Mouse (Mus musculus): ENCODE data around the gene Mroh7. TPM values are rescaled to one million over a fixed set of nuclear protein-coding genes. Genes with fewer than 3 reads are reported as not detected.

Gene Mroh7
- polyA plus RNA-seq, 1 experiment from 2014 or later: not detected

GRCm38 (mm10) chr4:106634086-106634479, 96.6 kb downstream of the Mroh7 start:
- no peaks in the 10 kb centered on the region for H3K36me3 ChIP-seq (ENCODE audit: control insufficient read depth, insufficient read depth, low read length)
- no peak overlapping the region for H3K4me3 ChIP-seq (ENCODE audit: low read depth, low read length)
- no peak for DNase-seq (ENCODE audit: low spot score)
- no peak overlapping the region for H3K9ac ChIP-seq (ENCODE audit: low read length)
- H3K27ac ChIP-seq (ENCODE audit: low read depth, low read length): no peak overlapping the region
- WGBS: 65% methylated on average over 9 of the region's 9 CpGs
- H3K4me2 ChIP-seq (ENCODE audit: low read depth, low read length, severe bottlenecking): no peak overlapping the region
- ATAC-seq (replicated peaks; ENCODE audit: low FRiP score): no peak
- H3K9me3 ChIP-seq (ENCODE audit: control insufficient read depth, low read length): no peaks in the 10 kb centered on the region
- H3K4me1 ChIP-seq (replicated peaks; ENCODE audit: control insufficient read depth, insufficient read depth, low read length): no peaks in the 10 kb centered on the region
- H3K27me3 ChIP-seq (ENCODE audit: control insufficient read depth, insufficient read depth, low read length): no peaks in the 10 kb centered on the region

- Histone ChIP-seq H3K36me3 (ENCODE audit: control insufficient read depth, insufficient read depth, low read length) (no peaks in the 10 kb centered on the region), H3K27ac (ENCODE audit: low read depth, low read length) (no peak overlapping the region), H3K4me3 (ENCODE audit: low read depth, low read length) (no peak overlapping the region), H3K4me1 (replicated peaks; ENCODE audit: control insufficient read depth, insufficient read depth, low read length) (no peaks in the 10 kb centered on the region), H3K9me3 (ENCODE audit: control insufficient read depth, low read length) (no peaks in the 10 kb centered on the region), H3K9ac (ENCODE audit: low read length) (no peak overlapping the region), H3K4me2 (ENCODE audit: low read depth, low read length, severe bottlenecking) (no peak overlapping the region), H3K27me3 (ENCODE audit: control insufficient read depth, insufficient read depth, low read length) (no peaks in the 10 kb centered on the region)
- no peak for ATAC-seq (replicated peaks; ENCODE audit: low FRiP score)
- no peak for DNase-seq (ENCODE audit: low spot score)
- WGBS: 48% methylated on average over 8 of the region's 8 CpGs
These were observed 97.2 kb downstream of the Mroh7 start for GRCm38 (mm10) chr4:106633281-106634085.

- Histone ChIP-seq H3K9me3 (ENCODE audit: control insufficient read depth, low read length) (no peaks in the 10 kb centered on the region), H3K4me2 (ENCODE audit: low read depth, low read length, severe bottlenecking) (no peak overlapping the region), H3K27ac (ENCODE audit: low read depth, low read length) (no peak overlapping the region), H3K27me3 (ENCODE audit: control insufficient read depth, insufficient read depth, low read length) (no peaks in the 10 kb centered on the region), H3K4me1 (replicated peaks; ENCODE audit: control insufficient read depth, insufficient read depth, low read length) (no peaks in the 10 kb centered on the region), H3K4me3 (ENCODE audit: low read depth, low read length) (no peak overlapping the region), H3K9ac (ENCODE audit: low read length) (no peak overlapping the region), H3K36me3 (ENCODE audit: control insufficient read depth, insufficient read depth, low read length) (no peaks in the 10 kb centered on the region)
- DNase-seq (ENCODE audit: low spot score): no peak
- ATAC-seq (replicated peaks; ENCODE audit: low FRiP score): no peak
- WGBS: 67% methylated on average over 1 of the region's 3 CpGs
These were observed 98.4 kb downstream of the Mroh7 start for GRCm38 (mm10) chr4:106632313-106632712.

Other genes with a start within 250 kb of the Mroh7 start
- gene Bsnd, start 238.6 kb downstream of the Mroh7 start, polyA plus RNA-seq (2014; fragmentation: Nextera tagmentation; extraction: Ambion mirVana): not detected in 2 replicates
- 29.3 and 30.6 TPM in 2 replicates for gene Dhcr24, start 169.9 kb downstream of the Mroh7 start, polyA plus RNA-seq (2014; fragmentation: Nextera tagmentation; extraction: Ambion mirVana)
- gene Lexm, start 113.7 kb downstream of the Mroh7 start, polyA plus RNA-seq (2014; fragmentation: Nextera tagmentation; extraction: Ambion mirVana): 0.21 and 0.35 TPM in 2 replicates
- 0.07 TPM in 1 of 2 replicates, not detected in the other for gene Ttc22, start 108.5 kb downstream of the Mroh7 start, polyA plus RNA-seq (2014; fragmentation: Nextera tagmentation; extraction: Ambion mirVana)
- gene Pars2, start 79.9 kb downstream of the Mroh7 start, polyA plus RNA-seq (2014; fragmentation: Nextera tagmentation; extraction: Ambion mirVana): 13.3 and 13.9 TPM in 2 replicates
- 99.2 and 101 TPM in 2 replicates for gene Ttc4, start 52.0 kb downstream of the Mroh7 start, polyA plus RNA-seq (2014; fragmentation: Nextera tagmentation; extraction: Ambion mirVana)
- gene Fam151a, start 3.0 kb upstream of the Mroh7 start, polyA plus RNA-seq (2014; fragmentation: Nextera tagmentation; extraction: Ambion mirVana): not detected in 2 replicates
- gene Acot11, start 74.1 kb upstream of the Mroh7 start, polyA plus RNA-seq (2014; fragmentation: Nextera tagmentation; extraction: Ambion mirVana): 1.6 and 1.8 TPM in 2 replicates
- 135 and 138 TPM in 2 replicates for gene Ssbp3, start 179.8 kb upstream of the Mroh7 start, polyA plus RNA-seq (2014; fragmentation: Nextera tagmentation; extraction: Ambion mirVana)

All from forebrain, embryonic 11.5 days (tissue).